Mouse (Mus musculus): ENCODE results near the gene Fbxl8. TPM values are rescaled to one million over a fixed set of nuclear protein-coding genes. Genes with fewer than 3 reads are reported as not detected.

Fbxl8 gene
- polyA plus RNA-seq, 1 experiment from 2014 or later, result 1.2 TPM

GRCm38 (mm10) chr8:105305211-105306145, 41.0 kb downstream of the Fbxl8 start, which contains the start of gene Elmo3:
Elmo3 (plus strand) TSS chr8:105305601.
- Histone ChIP-seq H3K27me3 (ENCODE audit: control insufficient read depth, insufficient read depth, low read length) (no peaks in the 10 kb centered on the region), H3K4me2 (replicated peaks) (peak within 1 kb of the TSS; percentile 47), H3K27ac (peak within 1 kb of the TSS; percentile 16; the same call in 1 of the 2 replicates), H3K4me3 (replicated peaks; ENCODE audit: low read length) (peak within 1 kb of the TSS; percentile 12; the same call in 1 of the 2 replicates), H3K9ac (peak within 1 kb of the TSS; percentile 13; the same call in 1 of the 2 replicates), H3K36me3 (replicated peaks; ENCODE audit: control insufficient read depth, insufficient read depth) (peaks cover 86% of the 10 kb centered on the region), H3K9me3 (ENCODE audit: control insufficient read depth, low read length) (no peaks in the 10 kb centered on the region), H3K4me1 (replicated peaks; ENCODE audit: control insufficient read depth, insufficient read depth, low read length) (peaks cover 10% of the 10 kb centered on the region)
- DNase-seq (ENCODE audit: low spot score) (no peak), ATAC-seq (ENCODE audit: low FRiP score) (peak; percentile 45)
- WGBS, result 7% methylated on average over 30 of the region's 30 CpGs

GRCm38 (mm10) chr8:105306146-105306691, 41.8 kb downstream of the Fbxl8 start:
- no peak for DNase-seq (ENCODE audit: low spot score)
- Histone ChIP-seq H3K36me3 (replicated peaks; ENCODE audit: control insufficient read depth, insufficient read depth) (peaks cover 84% of the 10 kb centered on the region), H3K4me3 (replicated peaks; ENCODE audit: low read length) (no peak overlapping the region), H3K9ac (0 out of 2 replicates have a peak overlapping the region, but pooled peaks have one; percentile 13), H3K9me3 (ENCODE audit: control insufficient read depth, low read length) (no peaks in the 10 kb centered on the region), H3K27me3 (ENCODE audit: control insufficient read depth, insufficient read depth, low read length) (no peaks in the 10 kb centered on the region), H3K4me1 (replicated peaks; ENCODE audit: control insufficient read depth, insufficient read depth, low read length) (peaks cover 10% of the 10 kb centered on the region), H3K27ac (no peak overlapping the region), H3K4me2 (replicated peaks) (peak overlapping the region; percentile 47)
- ATAC-seq (ENCODE audit: low FRiP score), result no peak
- 50% methylated on average over 5 of the region's 5 CpGs for WGBS

DNA sequence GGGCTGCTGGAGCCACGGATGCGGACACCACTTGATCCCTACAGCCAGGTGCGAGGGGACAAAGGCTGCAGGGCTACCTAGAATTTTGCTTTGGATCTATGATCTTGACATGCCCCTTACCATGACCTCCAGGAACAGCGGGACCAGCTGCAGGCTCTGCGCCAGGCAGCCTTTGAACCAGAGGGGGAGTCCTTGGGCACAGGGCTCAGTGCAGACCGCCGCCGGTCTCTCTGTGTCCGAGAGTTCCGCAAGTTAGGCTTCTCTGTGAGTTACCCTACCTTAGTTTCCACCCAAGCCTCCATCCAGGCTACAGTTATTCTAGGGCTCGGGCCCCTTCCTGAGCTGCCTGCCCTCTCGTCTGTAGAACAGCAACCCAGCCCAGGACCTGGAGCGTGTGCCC, 43.2 kb downstream of the Fbxl8 start:
- peaks cover 84% of the 10 kb centered on the region for H3K36me3 ChIP-seq (replicated peaks; ENCODE audit: control insufficient read depth, insufficient read depth)
- H3K4me3 ChIP-seq (replicated peaks; ENCODE audit: low read length), result no peak overlapping the region
- H3K27ac ChIP-seq, result no peak overlapping the region
- H3K9me3 ChIP-seq (ENCODE audit: control insufficient read depth, low read length), result no peaks in the 10 kb centered on the region
- H3K4me1 ChIP-seq (replicated peaks; ENCODE audit: control insufficient read depth, insufficient read depth, low read length), result peaks cover 10% of the 10 kb centered on the region
- ATAC-seq (ENCODE audit: low FRiP score) (no peak), DNase-seq (ENCODE audit: low spot score) (no peak)
- H3K27me3 ChIP-seq (ENCODE audit: control insufficient read depth, insufficient read depth, low read length), result no peaks in the 10 kb centered on the region
- no peak overlapping the region for H3K9ac ChIP-seq
- WGBS, result 96% methylated on average over 13 of the region's 13 CpGs
- no peak overlapping the region for H3K4me2 ChIP-seq (replicated peaks)

- DNase-seq (ENCODE audit: low spot score), result no peak
- H3K9ac ChIP-seq, result no peak overlapping the region
- no peak overlapping the region for H3K27ac ChIP-seq
- H3K36me3 ChIP-seq (replicated peaks; ENCODE audit: control insufficient read depth, insufficient read depth), result peaks cover 84% of the 10 kb centered on the region
- WGBS, result 93% methylated on average over 10 of the region's 10 CpGs
- no peak overlapping the region for H3K4me3 ChIP-seq (replicated peaks; ENCODE audit: low read length)
- no peaks in the 10 kb centered on the region for H3K9me3 ChIP-seq (ENCODE audit: control insufficient read depth, low read length)
- H3K27me3 ChIP-seq (ENCODE audit: control insufficient read depth, insufficient read depth, low read length), result no peaks in the 10 kb centered on the region
- H3K4me2 ChIP-seq (replicated peaks), result no peak overlapping the region
- no peak for ATAC-seq (ENCODE audit: low FRiP score)
- peaks cover 10% of the 10 kb centered on the region for H3K4me1 ChIP-seq (replicated peaks; ENCODE audit: control insufficient read depth, insufficient read depth, low read length)
Measured at GRCm38 (mm10) chr8:105308428-105308827, 44.0 kb downstream of the Fbxl8 start.

GRCm38 (mm10) chr8:105309142-105309847, 44.8 kb downstream of the Fbxl8 start:
- Histone ChIP-seq H3K4me1 (replicated peaks; ENCODE audit: control insufficient read depth, insufficient read depth, low read length) (peaks cover 10% of the 10 kb centered on the region), H3K9me3 (ENCODE audit: control insufficient read depth, low read length) (no peaks in the 10 kb centered on the region), H3K4me3 (replicated peaks; ENCODE audit: low read length) (no peak overlapping the region), H3K27me3 (ENCODE audit: control insufficient read depth, insufficient read depth, low read length) (no peaks in the 10 kb centered on the region), H3K4me2 (replicated peaks) (no peak overlapping the region), H3K27ac (no peak overlapping the region), H3K9ac (no peak overlapping the region), H3K36me3 (replicated peaks; ENCODE audit: control insufficient read depth, insufficient read depth) (peaks cover 84% of the 10 kb centered on the region)
- ATAC-seq (ENCODE audit: low FRiP score) (no peak), DNase-seq (ENCODE audit: low spot score) (no peak)
- 79% methylated on average over 15 of the region's 15 CpGs for WGBS

- H3K4me1 ChIP-seq (replicated peaks; ENCODE audit: control insufficient read depth, insufficient read depth, low read length), result peaks cover 10% of the 10 kb centered on the region
- no peaks in the 10 kb centered on the region for H3K9me3 ChIP-seq (ENCODE audit: control insufficient read depth, low read length)
- no peaks in the 10 kb centered on the region for H3K27me3 ChIP-seq (ENCODE audit: control insufficient read depth, insufficient read depth, low read length)
- peaks cover 84% of the 10 kb centered on the region for H3K36me3 ChIP-seq (replicated peaks; ENCODE audit: control insufficient read depth, insufficient read depth)
- no peak overlapping the region for H3K9ac ChIP-seq
- WGBS, result 86% methylated on average over 8 of the region's 8 CpGs
- H3K4me2 ChIP-seq (replicated peaks), result no peak overlapping the region
- no peak overlapping the region for H3K27ac ChIP-seq
- no peak for ATAC-seq (ENCODE audit: low FRiP score)
- no peak overlapping the region for H3K4me3 ChIP-seq (replicated peaks; ENCODE audit: low read length)
- DNase-seq (ENCODE audit: low spot score), result no peak
Measured at GRCm38 (mm10) chr8:105310118-105310517, 45.7 kb downstream of the Fbxl8 start.

- Histone ChIP-seq H3K4me2 (replicated peaks) (no peak overlapping the region), H3K4me3 (replicated peaks; ENCODE audit: low read length) (no peak overlapping the region), H3K36me3 (replicated peaks; ENCODE audit: control insufficient read depth, insufficient read depth) (peaks cover 97% of the 10 kb centered on the region), H3K4me1 (replicated peaks; ENCODE audit: control insufficient read depth, insufficient read depth, low read length) (no peaks in the 10 kb centered on the region), H3K9me3 (ENCODE audit: control insufficient read depth, low read length) (no peaks in the 10 kb centered on the region), H3K27me3 (ENCODE audit: control insufficient read depth, insufficient read depth, low read length) (no peaks in the 10 kb centered on the region), H3K9ac (no peak overlapping the region), H3K27ac (no peak overlapping the region)
- WGBS, result 83% methylated on average over 1 of the region's 1 CpGs
- DNase-seq (ENCODE audit: low spot score) (no peak), ATAC-seq (ENCODE audit: low FRiP score) (no peak)
Measured at GRCm38 (mm10) chr8:105311718-105312117, 47.3 kb downstream of the Fbxl8 start.

- Histone ChIP-seq H3K36me3 (replicated peaks; ENCODE audit: control insufficient read depth, insufficient read depth) (peaks cover 96% of the 10 kb centered on the region), H3K4me1 (replicated peaks; ENCODE audit: control insufficient read depth, insufficient read depth, low read length) (no peaks in the 10 kb centered on the region), H3K4me2 (replicated peaks) (no peak overlapping the region), H3K27me3 (ENCODE audit: control insufficient read depth, insufficient read depth, low read length) (no peaks in the 10 kb centered on the region), H3K27ac (no peak overlapping the region), H3K4me3 (replicated peaks; ENCODE audit: low read length) (no peak overlapping the region), H3K9ac (no peak overlapping the region), H3K9me3 (ENCODE audit: control insufficient read depth, low read length) (no peaks in the 10 kb centered on the region)
- WGBS, result 92% methylated on average over 8 of the region's 8 CpGs
- DNase-seq (ENCODE audit: low spot score), result no peak
- ATAC-seq (ENCODE audit: low FRiP score), result no peak
Measured at GRCm38 (mm10) chr8:105312891-105313481, 48.5 kb downstream of the Fbxl8 start.

All from hindbrain, embryonic 14.5 days (tissue).